Mouse (Mus musculus): Measurements from ENCODE around the gene Eef1b2. TPM values are rescaled to one million over a fixed set of nuclear protein-coding genes. Genes with fewer than 3 reads are reported as not detected.

Eef1b2 gene
- total and polyA plus RNA-seq, 2 experiments from 2014 or later = 227 to 291 TPM

DNA sequence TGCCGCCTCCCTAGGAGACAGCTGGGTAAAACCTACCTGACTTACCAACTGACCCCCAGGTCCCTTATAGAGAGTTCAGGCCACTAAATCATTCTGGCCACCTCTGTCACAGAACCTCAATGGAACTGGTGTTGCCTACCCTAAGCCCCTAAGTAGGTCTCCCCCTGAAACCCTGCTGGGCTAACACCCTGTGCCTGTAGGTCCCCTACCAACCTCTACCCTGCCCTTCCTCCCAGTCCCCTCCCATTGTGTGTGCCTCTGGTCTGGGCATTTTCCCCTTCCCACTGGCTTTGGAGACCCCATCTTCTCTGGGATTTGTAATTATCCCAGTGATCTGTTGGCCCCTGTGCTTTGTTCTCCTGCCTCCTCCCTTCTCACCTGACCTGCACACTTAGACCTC is 26.8 kb downstream of the Eef1b2 start:
- ATAC-seq (ENCODE audit: insufficient read depth, low read depth) (no peak), DNase-seq (ENCODE audit: low spot score) (no peak)
- H3K27ac ChIP-seq (ENCODE audit: low read depth) = no peak overlapping the region
- WGBS = 85% methylated on average over 1 of the region's 1 CpGs
- no peak overlapping the region for H3K4me2 ChIP-seq (ENCODE audit: low read depth, low read length)
- H3K27me3 ChIP-seq (ENCODE audit: control insufficient read depth, insufficient read depth, low read length) = no peaks in the 10 kb centered on the region
- H3K9ac ChIP-seq (replicated peaks; ENCODE audit: low read depth, low read length) = no peak overlapping the region
- TF ChIP-seq EP300 (IDR thresholded peaks at IDR 0.05; ENCODE audit: low read depth) (no peak), CTCF (IDR thresholded peaks at IDR 0.05; ENCODE audit: low read depth) (no peak)
- H3K4me1 ChIP-seq (ENCODE audit: control insufficient read depth, insufficient read depth) = no peaks in the 10 kb centered on the region
- H3K36me3 ChIP-seq (replicated peaks; ENCODE audit: control insufficient read depth, insufficient read depth, low read length) = no peaks in the 10 kb centered on the region
- H3K9me3 ChIP-seq (replicated peaks; ENCODE audit: control insufficient read depth, low read length) = no peaks in the 10 kb centered on the region
- no peak overlapping the region for H3K4me3 ChIP-seq (ENCODE audit: low read depth, low read length)

DNA sequence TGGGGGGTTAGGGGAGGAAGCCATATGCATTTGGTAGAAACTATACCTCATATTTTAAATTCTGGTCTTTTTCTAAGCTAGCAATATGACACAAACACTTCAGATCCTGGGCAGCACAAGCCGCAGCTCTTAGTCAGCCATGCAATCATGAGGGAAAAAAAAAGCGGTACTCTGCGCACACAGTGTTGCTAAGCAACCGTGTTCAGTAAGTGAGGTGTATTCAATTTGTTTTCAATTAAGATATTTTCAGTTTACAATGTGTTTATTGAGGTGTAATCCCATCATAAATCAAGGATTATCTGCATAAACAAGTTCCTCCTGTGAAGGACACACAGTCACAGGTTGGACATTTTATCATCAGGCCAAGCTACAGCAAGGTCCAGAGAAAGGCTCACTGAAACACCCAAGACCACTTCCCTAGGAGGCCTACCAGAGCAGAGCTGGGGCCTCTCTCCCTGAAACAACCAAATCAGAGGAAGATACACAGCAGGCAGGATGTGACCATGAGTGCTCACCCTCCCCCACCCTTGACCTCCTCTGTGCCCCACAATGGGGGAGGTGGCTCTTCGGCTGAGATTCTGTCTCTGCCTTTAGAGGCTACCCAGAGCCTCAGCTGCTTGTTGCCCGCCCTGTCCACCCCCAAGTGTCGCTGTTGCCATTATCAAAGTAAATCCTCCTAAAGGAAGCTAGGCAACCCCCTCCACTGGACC is 27.5 kb downstream of the Eef1b2 start:
- H3K9ac ChIP-seq (replicated peaks; ENCODE audit: low read depth, low read length) = no peak overlapping the region
- H3K4me3 ChIP-seq (ENCODE audit: low read depth, low read length) = no peak overlapping the region
- H3K27ac ChIP-seq (ENCODE audit: low read depth) = no peak overlapping the region
- WGBS = 27% methylated on average over 7 of the region's 7 CpGs
- no peaks in the 10 kb centered on the region for H3K36me3 ChIP-seq (replicated peaks; ENCODE audit: control insufficient read depth, insufficient read depth, low read length)
- TF ChIP-seq CTCF (IDR thresholded peaks at IDR 0.05; ENCODE audit: low read depth) (peak; percentile 36), EP300 (IDR thresholded peaks at IDR 0.05; ENCODE audit: low read depth) (no peak)
- no peaks in the 10 kb centered on the region for H3K27me3 ChIP-seq (ENCODE audit: control insufficient read depth, insufficient read depth, low read length)
- H3K4me2 ChIP-seq (ENCODE audit: low read depth, low read length) = no peak overlapping the region
- no peak for DNase-seq (ENCODE audit: low spot score)
- ATAC-seq (ENCODE audit: insufficient read depth, low read depth) = peak; percentile 41; the same call in 1 of the 2 replicates
- H3K9me3 ChIP-seq (replicated peaks; ENCODE audit: control insufficient read depth, low read length) = no peaks in the 10 kb centered on the region
- H3K4me1 ChIP-seq (ENCODE audit: control insufficient read depth, insufficient read depth) = no peaks in the 10 kb centered on the region

DNA sequence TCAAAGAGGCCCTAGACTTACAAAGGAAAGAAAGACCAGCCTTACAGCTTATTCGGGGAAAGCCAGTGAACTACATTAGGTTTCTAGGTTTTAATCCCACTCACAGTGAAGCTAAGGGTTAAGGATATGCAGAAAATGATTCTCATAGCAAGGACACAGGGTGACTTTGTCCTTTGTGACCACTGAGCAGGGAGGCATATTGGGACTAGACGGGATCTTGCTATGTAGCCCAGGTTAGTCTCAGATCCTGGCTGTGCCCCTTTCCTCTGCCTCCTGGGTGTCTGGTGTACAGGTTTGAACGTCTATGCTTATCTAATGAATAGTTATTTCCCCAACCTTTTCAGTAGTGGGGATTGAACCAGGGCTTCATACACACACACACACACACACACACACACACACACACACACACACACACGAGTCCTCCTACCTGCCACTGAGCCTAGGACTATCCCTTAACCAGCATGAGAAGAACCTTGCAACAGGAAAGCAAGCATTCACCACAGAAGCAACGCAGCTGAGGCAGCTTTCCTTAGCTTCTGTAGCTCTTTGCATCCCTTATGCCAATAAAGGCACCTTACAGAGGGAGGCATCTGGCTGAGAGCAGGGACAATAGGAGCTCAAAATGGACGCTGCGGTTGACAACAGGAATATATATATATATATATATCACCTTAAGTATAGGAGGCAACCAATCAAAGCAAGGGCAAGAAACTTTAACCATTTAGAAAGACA is 28.2 kb downstream of the Eef1b2 start:
- H3K9me3 ChIP-seq (replicated peaks; ENCODE audit: control insufficient read depth, low read length) = no peaks in the 10 kb centered on the region
- H3K4me2 ChIP-seq (ENCODE audit: low read depth, low read length) = no peak overlapping the region
- 37% methylated on average over 7 of the region's 7 CpGs for whole genome bisulfite sequencing
- H3K27ac ChIP-seq (ENCODE audit: low read depth) = no peak overlapping the region
- TF ChIP-seq CTCF (IDR thresholded peaks at IDR 0.05; ENCODE audit: low read depth) (no peak), EP300 (IDR thresholded peaks at IDR 0.05; ENCODE audit: low read depth) (no peak)
- no peak overlapping the region for H3K4me3 ChIP-seq (ENCODE audit: low read depth, low read length)
- DNase-seq (ENCODE audit: low spot score) (no peak), ATAC-seq (ENCODE audit: insufficient read depth, low read depth) (no peak)
- H3K27me3 ChIP-seq (ENCODE audit: control insufficient read depth, insufficient read depth, low read length) = no peaks in the 10 kb centered on the region
- no peaks in the 10 kb centered on the region for H3K4me1 ChIP-seq (ENCODE audit: control insufficient read depth, insufficient read depth)
- no peaks in the 10 kb centered on the region for H3K36me3 ChIP-seq (replicated peaks; ENCODE audit: control insufficient read depth, insufficient read depth, low read length)
- H3K9ac ChIP-seq (replicated peaks; ENCODE audit: low read depth, low read length) = no peak overlapping the region

DNA sequence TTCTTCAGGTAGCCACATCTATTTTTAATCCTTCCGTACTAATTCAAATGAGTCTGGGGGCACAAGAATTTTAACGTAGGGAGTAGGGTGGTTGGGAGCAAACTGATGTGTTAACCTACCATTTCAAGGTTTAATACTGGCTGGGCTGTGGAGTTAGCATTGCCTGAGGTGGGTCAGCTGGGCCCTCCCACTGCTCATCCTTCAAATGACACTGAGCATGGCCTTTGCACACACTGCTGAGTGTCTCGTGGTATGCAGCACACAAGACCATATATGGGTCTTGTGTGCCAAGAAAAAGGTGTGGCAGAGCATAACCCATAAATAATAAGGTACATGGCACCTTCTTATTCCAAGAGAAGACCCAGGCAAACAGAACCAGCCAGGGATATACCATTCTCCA is 31.0 kb downstream of the Eef1b2 start:
- H3K4me3 ChIP-seq (ENCODE audit: low read depth, low read length) = no peak overlapping the region
- H3K4me2 ChIP-seq (ENCODE audit: low read depth, low read length) = no peak overlapping the region
- TF ChIP-seq CTCF (IDR thresholded peaks at IDR 0.05; ENCODE audit: low read depth) = no peak
- no peak for TF ChIP-seq EP300 (IDR thresholded peaks at IDR 0.05; ENCODE audit: low read depth)
- DNase-seq (ENCODE audit: low spot score) = no peak
- no peaks in the 10 kb centered on the region for H3K4me1 ChIP-seq (ENCODE audit: control insufficient read depth, insufficient read depth)
- H3K27me3 ChIP-seq (ENCODE audit: control insufficient read depth, insufficient read depth, low read length) = no peaks in the 10 kb centered on the region
- no peak overlapping the region for H3K27ac ChIP-seq (ENCODE audit: low read depth)
- no peak for ATAC-seq (ENCODE audit: insufficient read depth, low read depth)
- no peaks in the 10 kb centered on the region for H3K9me3 ChIP-seq (replicated peaks; ENCODE audit: control insufficient read depth, low read length)
- H3K9ac ChIP-seq (replicated peaks; ENCODE audit: low read depth, low read length) = no peak overlapping the region
- H3K36me3 ChIP-seq (replicated peaks; ENCODE audit: control insufficient read depth, insufficient read depth, low read length) = no peaks in the 10 kb centered on the region
- 76% methylated on average over 3 of the region's 3 CpGs for WGBS

DNA sequence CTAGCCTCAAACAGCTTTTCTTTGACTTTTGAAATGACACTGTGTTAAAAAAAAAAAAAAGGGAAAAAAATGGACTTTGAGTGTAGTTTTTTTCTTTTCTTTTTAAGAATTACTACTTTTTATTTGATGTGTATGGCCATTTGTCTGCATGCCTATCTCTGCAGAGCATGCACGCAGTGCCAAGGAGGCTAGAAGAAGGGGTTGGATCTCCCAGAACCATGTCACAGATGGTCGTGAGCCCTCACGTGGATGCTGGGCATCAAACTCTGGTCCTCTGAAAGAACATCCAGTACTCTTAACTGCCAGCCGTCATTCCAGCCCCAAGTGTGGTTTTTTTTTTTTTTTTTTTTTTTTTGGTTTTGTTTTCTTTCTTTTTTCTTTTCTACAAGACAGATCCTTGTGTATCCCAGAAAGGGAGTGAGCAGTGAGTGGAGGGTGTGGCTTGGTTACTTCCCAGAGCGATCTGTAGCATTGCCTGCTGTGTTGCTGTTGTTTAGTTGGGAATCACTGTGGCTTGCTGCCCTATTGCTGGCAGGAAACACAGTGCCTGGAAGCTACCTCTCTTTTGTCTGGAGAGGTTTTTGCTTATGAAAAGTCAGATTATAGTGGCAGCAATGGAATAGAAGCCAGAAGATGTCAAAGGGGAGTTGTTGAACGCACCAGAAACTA is 33.4 kb downstream of the Eef1b2 start:
- no peak overlapping the region for H3K4me2 ChIP-seq (ENCODE audit: low read depth, low read length)
- no peak overlapping the region for H3K4me3 ChIP-seq (ENCODE audit: low read depth, low read length)
- no peaks in the 10 kb centered on the region for H3K9me3 ChIP-seq (replicated peaks; ENCODE audit: control insufficient read depth, low read length)
- H3K9ac ChIP-seq (replicated peaks; ENCODE audit: low read depth, low read length) = no peak overlapping the region
- ATAC-seq (ENCODE audit: insufficient read depth, low read depth) (no peak), DNase-seq (ENCODE audit: low spot score) (no peak)
- no peaks in the 10 kb centered on the region for H3K36me3 ChIP-seq (replicated peaks; ENCODE audit: control insufficient read depth, insufficient read depth, low read length)
- TF ChIP-seq CTCF (IDR thresholded peaks at IDR 0.05; ENCODE audit: low read depth) (no peak), EP300 (IDR thresholded peaks at IDR 0.05; ENCODE audit: low read depth) (no peak)
- H3K27ac ChIP-seq (ENCODE audit: low read depth) = no peak overlapping the region
- 41% methylated on average over 6 of the region's 6 CpGs for WGBS
- H3K27me3 ChIP-seq (ENCODE audit: control insufficient read depth, insufficient read depth, low read length) = no peaks in the 10 kb centered on the region
- H3K4me1 ChIP-seq (ENCODE audit: control insufficient read depth, insufficient read depth) = peaks cover 3% of the 10 kb centered on the region; the same call in 1 of the 2 replicates
